In genomic region chr17:24645916-24646315, GRCm38 (mm10) we compare ENCODE assay signal across 12 mouse cellular contexts. TPM values are rescaled to one million over a fixed set of nuclear protein-coding genes. Genes with fewer than 3 reads are reported as not detected.
DNase-seq lines count a peak whose midpoint lies in the region; ATAC-seq and TF ChIP-seq lines count a peak whose summit lies in the region.
"Had no signal": no experiment of that assay in that cellular context is flagged by ENCODE, and none has a peak within 500 bp of the region (broad histone marks: within the 10 kb centered on the region; RNA-seq: fewer than 3 reads in every experiment).

No protein-coding gene starts in this region.

- no peak overlapping the region for H3K4me2 ChIP-seq in hindbrain, embryonic 15.5 days
- H3K4me2 ChIP-seq in hindbrain, embryonic 11.5 days (replicated peaks; ENCODE audit: low read depth, low read length): no peak overlapping the region
- no peak overlapping the region for H3K4me2 ChIP-seq in embryonic facial prominence, embryonic 15.5 days (replicated peaks)
- no peak overlapping the region for H3K4me2 ChIP-seq in intestine, embryonic 15.5 days (replicated peaks)
- no peak overlapping the region for H3K4me2 ChIP-seq in lung, embryonic 14.5 days

- peaks cover 2% of the 10 kb centered on the region; the same call in 1 of the 2 replicates for H3K36me3 ChIP-seq in hindbrain, embryonic 15.5 days
- no peaks in the 10 kb centered on the region for H3K36me3 ChIP-seq in hindbrain, embryonic 11.5 days (ENCODE audit: control insufficient read depth, insufficient read depth, low read length)
- H3K36me3 ChIP-seq in embryonic facial prominence, embryonic 15.5 days: peaks cover 14% of the 10 kb centered on the region; the same call in 1 of the 2 replicates
- no peaks in the 10 kb centered on the region for H3K36me3 ChIP-seq in intestine, embryonic 15.5 days
- H3K36me3 ChIP-seq in lung, embryonic 14.5 days (ENCODE audit: insufficient read depth): peaks cover 10% of the 10 kb centered on the region; the same call in 1 of the 2 replicates

- 82% methylated on average over 3 of the region's 3 CpGs for WGBS in hindbrain, embryonic 15.5 days
- WGBS in hindbrain, embryonic 11.5 days: 73% methylated on average over 3 of the region's 3 CpGs
- WGBS in embryonic facial prominence, embryonic 15.5 days: 62% methylated on average over 3 of the region's 3 CpGs
- WGBS in intestine, embryonic 15.5 days: 75% methylated on average over 3 of the region's 3 CpGs
- 72% methylated on average over 3 of the region's 3 CpGs for WGBS in lung, embryonic 14.5 days

- no peak for ATAC-seq in hindbrain, embryonic 15.5 days (ENCODE audit: low FRiP score, low read depth)
- ATAC-seq in hindbrain, embryonic 11.5 days (ENCODE audit: low FRiP score): no peak
- no peak for ATAC-seq in embryonic facial prominence, embryonic 15.5 days (ENCODE audit: insufficient number of reproducible peaks, low FRiP score, low TSS enrichment, low read depth)
- ATAC-seq in intestine, embryonic 15.5 days: no peak
- ATAC-seq in lung, embryonic 14.5 days (ENCODE audit: insufficient read depth): no peak
- ATAC-seq: CD4-positive, CD25-positive, alpha-beta regulatory T cell, adult 4 months had no signal

- H3K4me3 ChIP-seq in hindbrain, embryonic 15.5 days: no peak overlapping the region
- H3K4me3 ChIP-seq in hindbrain, embryonic 11.5 days (ENCODE audit: low read depth, low read length): no peak overlapping the region
- no peak overlapping the region for H3K4me3 ChIP-seq in embryonic facial prominence, embryonic 15.5 days (replicated peaks)
- H3K4me3 ChIP-seq in intestine, embryonic 15.5 days (replicated peaks): no peak overlapping the region
- no peak overlapping the region for H3K4me3 ChIP-seq in lung, embryonic 14.5 days (ENCODE audit: low read depth, low read length)

- H3K9me3 ChIP-seq in hindbrain, embryonic 15.5 days: no peaks in the 10 kb centered on the region
- H3K9me3 ChIP-seq in hindbrain, embryonic 11.5 days (ENCODE audit: control insufficient read depth, low read length): no peaks in the 10 kb centered on the region
- no peaks in the 10 kb centered on the region for H3K9me3 ChIP-seq in embryonic facial prominence, embryonic 15.5 days (replicated peaks)
- H3K9me3 ChIP-seq in intestine, embryonic 15.5 days: no peaks in the 10 kb centered on the region
- H3K9me3 ChIP-seq in lung, embryonic 14.5 days (ENCODE audit: low read depth, low read length): no peaks in the 10 kb centered on the region

- H3K4me1 ChIP-seq in hindbrain, embryonic 15.5 days (replicated peaks): peaks cover 17% of the 10 kb centered on the region
- H3K4me1 ChIP-seq in hindbrain, embryonic 11.5 days (replicated peaks; ENCODE audit: control insufficient read depth, insufficient read depth, low read length): 0 out of 2 replicates have a peak, but pooled peaks cover 5% of the 10 kb centered on the region
- H3K4me1 ChIP-seq in embryonic facial prominence, embryonic 15.5 days: peaks cover 51% of the 10 kb centered on the region
- peaks cover 40% of the 10 kb centered on the region for H3K4me1 ChIP-seq in intestine, embryonic 15.5 days (replicated peaks)
- H3K4me1 ChIP-seq in lung, embryonic 14.5 days (ENCODE audit: insufficient read depth): peaks cover 24% of the 10 kb centered on the region

- no peak for TF ChIP-seq CTCF in lung, embryonic 14.5 days (IDR thresholded peaks at IDR 0.05; ENCODE audit: low read depth)

- no peak overlapping the region for H3K9ac ChIP-seq in hindbrain, embryonic 15.5 days
- H3K9ac ChIP-seq in hindbrain, embryonic 11.5 days (ENCODE audit: low read depth, low read length): no peak overlapping the region
- no peak overlapping the region for H3K9ac ChIP-seq in embryonic facial prominence, embryonic 15.5 days
- H3K9ac ChIP-seq in intestine, embryonic 15.5 days: no peak overlapping the region
- no peak overlapping the region for H3K9ac ChIP-seq in lung, embryonic 14.5 days

- peak overlapping the region; percentile 38; the same call in 1 of the 2 replicates for H3K27ac ChIP-seq in hindbrain, embryonic 15.5 days (replicated peaks)
- H3K27ac ChIP-seq in hindbrain, embryonic 11.5 days (ENCODE audit: low read depth, low read length): no peak overlapping the region
- peak overlapping the region; percentile 34; the same call in 1 of the 2 replicates for H3K27ac ChIP-seq in embryonic facial prominence, embryonic 15.5 days (replicated peaks)
- peak overlapping the region; percentile 81 for H3K27ac ChIP-seq in intestine, embryonic 15.5 days
- peak overlapping the region; percentile 84; the same call in 1 of the 2 replicates for H3K27ac ChIP-seq in lung, embryonic 14.5 days (ENCODE audit: low read depth)

- no peaks in the 10 kb centered on the region for H3K27me3 ChIP-seq in hindbrain, embryonic 15.5 days
- H3K27me3 ChIP-seq in hindbrain, embryonic 11.5 days (ENCODE audit: control insufficient read depth, insufficient read depth, low read length): peaks cover 11% of the 10 kb centered on the region
- H3K27me3 ChIP-seq in embryonic facial prominence, embryonic 15.5 days: no peaks in the 10 kb centered on the region
- H3K27me3 ChIP-seq in intestine, embryonic 15.5 days (replicated peaks): no peaks in the 10 kb centered on the region
- H3K27me3 ChIP-seq in lung, embryonic 14.5 days (ENCODE audit: insufficient read depth, low read length): no peaks in the 10 kb centered on the region

- DNase-seq in hindbrain, embryonic 11.5 days (ENCODE audit: low spot score): no peak
- DNase-seq in lung, embryonic 14.5 days: no peak
- DNase-seq in adrenal gland, adult 18-20 months (ENCODE audit: low spot score in 2 of 2): no peak
- no peak for DNase-seq in cerebellum, adult 8-10 months
- DNase-seq in Muller cell, postnatal 12 days (ENCODE audit: inconsistent ontology term): no peak
- DNase-seq: cerebellum, postnatal 25 days; thymus, adult 2 months had no signal

RNA-seq across cellular contexts. Expression of gene Slc9a3r2, which starts 4.2 kb away (rescaled TPM):
- polyA plus RNA-seq in hindbrain, embryonic 15.5 days (2015; fragmentation: Nextera tagmentation; extraction: Ambion mirVana): 55.5 and 57.0 TPM in 2 replicates
- polyA plus RNA-seq in hindbrain, embryonic 11.5 days (2014; fragmentation: Nextera tagmentation; extraction: Ambion mirVana): 36.0 and 36.3 TPM in 2 replicates
- 64.4 and 65.9 TPM in 2 replicates for polyA plus RNA-seq in embryonic facial prominence, embryonic 15.5 days (2015; fragmentation: Nextera tagmentation; extraction: Ambion mirVana)
- polyA plus RNA-seq in intestine, embryonic 15.5 days (2015; fragmentation: Nextera tagmentation; extraction: Ambion mirVana): 43.9 and 49.2 TPM in 2 replicates
- polyA plus RNA-seq in lung, embryonic 14.5 days (2014; fragmentation: Nextera tagmentation; extraction: Ambion mirVana): 67.8 and 68.3 TPM in 2 replicates
- total RNA-seq in adrenal gland, adult 18-20 months (2021): 10 to 100 TPM; 62.0 to 90.2 TPM
- polyA plus RNA-seq: CD4-positive, CD25-positive, alpha-beta regulatory T cell, adult 4 months had no signal

RNA-seq across cellular contexts. Expression of gene Npw, which starts 12.3 kb away (rescaled TPM):
- polyA plus RNA-seq in hindbrain, embryonic 15.5 days (2015; fragmentation: Nextera tagmentation; extraction: Ambion mirVana): 0.31 and 0.54 TPM in 2 replicates
- not detected in 2 replicates for polyA plus RNA-seq in hindbrain, embryonic 11.5 days (2014; fragmentation: Nextera tagmentation; extraction: Ambion mirVana)
- 0.36 and 0.56 TPM in 2 replicates for polyA plus RNA-seq in embryonic facial prominence, embryonic 15.5 days (2015; fragmentation: Nextera tagmentation; extraction: Ambion mirVana)
- 0.30 and 0.56 TPM in 2 replicates for polyA plus RNA-seq in intestine, embryonic 15.5 days (2015; fragmentation: Nextera tagmentation; extraction: Ambion mirVana)
- 0.78 and 1.0 TPM in 2 replicates for polyA plus RNA-seq in lung, embryonic 14.5 days (2014; fragmentation: Nextera tagmentation; extraction: Ambion mirVana)
- total RNA-seq in adrenal gland, adult 18-20 months (2021): not detected
- polyA plus RNA-seq: CD4-positive, CD25-positive, alpha-beta regulatory T cell, adult 4 months; frontal cortex, adult 2 months had no signal

RNA-seq across cellular contexts. Expression of gene Nthl1, which starts 13.4 kb away (rescaled TPM):
- polyA plus RNA-seq in hindbrain, embryonic 15.5 days (2015; fragmentation: Nextera tagmentation; extraction: Ambion mirVana): 11.4 and 11.6 TPM in 2 replicates
- 12.0 and 16.2 TPM in 2 replicates for polyA plus RNA-seq in hindbrain, embryonic 11.5 days (2014; fragmentation: Nextera tagmentation; extraction: Ambion mirVana)
- polyA plus RNA-seq in embryonic facial prominence, embryonic 15.5 days (2015; fragmentation: Nextera tagmentation; extraction: Ambion mirVana): 22.2 and 25.3 TPM in 2 replicates
- 15.6 and 18.1 TPM in 2 replicates for polyA plus RNA-seq in intestine, embryonic 15.5 days (2015; fragmentation: Nextera tagmentation; extraction: Ambion mirVana)
- 15.9 and 18.6 TPM in 2 replicates for polyA plus RNA-seq in lung, embryonic 14.5 days (2014; fragmentation: Nextera tagmentation; extraction: Ambion mirVana)
- 1 to 10 TPM; 7.3 to 8.0 TPM for total RNA-seq in adrenal gland, adult 18-20 months (2021)

RNA-seq across cellular contexts. Expression of gene Tsc2, which starts 13.5 kb away (rescaled TPM):
- polyA plus RNA-seq in hindbrain, embryonic 15.5 days (2015; fragmentation: Nextera tagmentation; extraction: Ambion mirVana): 71.7 and 81.0 TPM in 2 replicates
- polyA plus RNA-seq in hindbrain, embryonic 11.5 days (2014; fragmentation: Nextera tagmentation; extraction: Ambion mirVana): 46.5 and 53.6 TPM in 2 replicates
- 57.8 and 64.4 TPM in 2 replicates for polyA plus RNA-seq in embryonic facial prominence, embryonic 15.5 days (2015; fragmentation: Nextera tagmentation; extraction: Ambion mirVana)
- 41.0 and 45.7 TPM in 2 replicates for polyA plus RNA-seq in intestine, embryonic 15.5 days (2015; fragmentation: Nextera tagmentation; extraction: Ambion mirVana)
- 62.2 and 66.5 TPM in 2 replicates for polyA plus RNA-seq in lung, embryonic 14.5 days (2014; fragmentation: Nextera tagmentation; extraction: Ambion mirVana)
- total RNA-seq in adrenal gland, adult 18-20 months (2021): 100 to 1,000 TPM in 1 of 2 experiments, 10 to 100 TPM in 1; 93.3 to 111 TPM

RNA-seq across cellular contexts. Expression of gene Zfp598, which starts 23.6 kb away (rescaled TPM):
- 20.6 and 24.5 TPM in 2 replicates for polyA plus RNA-seq in hindbrain, embryonic 15.5 days (2015; fragmentation: Nextera tagmentation; extraction: Ambion mirVana)
- 24.7 and 24.8 TPM in 2 replicates for polyA plus RNA-seq in hindbrain, embryonic 11.5 days (2014; fragmentation: Nextera tagmentation; extraction: Ambion mirVana)
- 23.8 and 26.8 TPM in 2 replicates for polyA plus RNA-seq in embryonic facial prominence, embryonic 15.5 days (2015; fragmentation: Nextera tagmentation; extraction: Ambion mirVana)
- polyA plus RNA-seq in intestine, embryonic 15.5 days (2015; fragmentation: Nextera tagmentation; extraction: Ambion mirVana): 20.0 and 20.5 TPM in 2 replicates
- polyA plus RNA-seq in lung, embryonic 14.5 days (2014; fragmentation: Nextera tagmentation; extraction: Ambion mirVana): 32.9 and 34.0 TPM in 2 replicates
- total RNA-seq in adrenal gland, adult 18-20 months (2021): 10 to 100 TPM; 50.0 to 55.7 TPM
